Mouse (Mus musculus) heart, postnatal 0 days (tissue): Measurements from ENCODE around the gene Hmgn5. TPM values are rescaled to one million over a fixed set of nuclear protein-coding genes. Genes with fewer than 3 reads are reported as not detected.

Source experiments
- ATAC-seq: fragments of 200-750 bp; cut with Nextera tagmentation; 2 replicates; pipeline ENCODE4 v1.8.0; 2017; ENCODE audit warnings: low read depth, moderate number of reproducible peaks, moderate library complexity; ENCODE audit not compliant: insufficient read depth
- DNase-seq: peaks from one replicate; pipeline ENCODE4 v3.0.0-alpha.2; 2016; ENCODE audit warnings: low spot score
- H3K27ac ChIP-seq: fragments of 300-500 bp; sonication (generic); 2 replicates; pipeline ENCODE4 v1.5.1; 2014; ENCODE audit warnings: low read depth, mild to moderate bottlenecking
- H3K27me3 ChIP-seq: fragments of 300-500 bp; sonication (generic); 2 replicates; pipeline ENCODE4 v1.6.1; 2014; ENCODE audit warnings: low read length, mixed read lengths; ENCODE audit not compliant: control insufficient read depth, insufficient read depth
- H3K36me3 ChIP-seq: fragments of 300-500 bp; sonication (generic); replicated peaks from 2 replicates; pipeline ENCODE4 v1.6.1; 2014; ENCODE audit warnings: low read length, mixed read lengths; ENCODE audit not compliant: control insufficient read depth, insufficient read depth
- H3K4me1 ChIP-seq: fragments of 300-500 bp; sonication (generic); 2 replicates; pipeline ENCODE4 v1.6.1; 2014; ENCODE audit warnings: antibody characterized with exemption; ENCODE audit not compliant: control insufficient read depth, insufficient read depth
- H3K4me2 ChIP-seq: fragments of 300-500 bp; sonication (generic); 2 replicates; pipeline ENCODE4 v1.6.1; 2014; ENCODE audit warnings: low read depth, mild to moderate bottlenecking, low read length, moderate library complexity
- H3K4me3 ChIP-seq: fragments of 300-500 bp; sonication (generic); 2 replicates; pipeline ENCODE4 v1.5.1; 2014; ENCODE audit warnings: low read depth, low read length
- H3K9ac ChIP-seq: fragments of 300-500 bp; sonication (generic); replicated peaks from 2 replicates; pipeline ENCODE4 v1.6.1; 2014; ENCODE audit warnings: low read depth, low read length, mixed read lengths
- H3K9me3 ChIP-seq: fragments of 300-500 bp; sonication (generic); replicated peaks from 2 replicates; pipeline ENCODE4 v1.6.1; 2016; ENCODE audit warnings: low read length; ENCODE audit not compliant: control insufficient read depth
- CTCF ChIP-seq: IDR thresholded peaks from 2 replicates; pipeline ENCODE4 v1.5.1; 2016; ENCODE audit warnings: antibody characterized with exemption, control low read depth, low read depth
- EP300 ChIP-seq: IDR thresholded peaks from 2 replicates; pipeline ENCODE4 v1.6.1; 2016; ENCODE audit warnings: antibody characterized with exemption, low read depth
- WGBS: fragments of 180-500 bp; shearing (Covaris S2); extraction: QIAGEN DNeasy Blood & Tissue Kit; methylation state at CpG from one replicate; pipeline ENCODE4 v1.1.7; 2014; 5-methylcytosine and 5-hydroxymethylcytosine counted together
- polyA plus RNA-seq: library from polyadenylated mRNA; unstranded; fragments of >200 nt; fragmentation: Nextera tagmentation; extraction: Ambion mirVana; gene quantifications from 2 replicates; pipeline ENCODE4 v1.2.1, GENCODE M21; 2015
- total RNA-seq: library from RNA; depleted of rRNA; stranded (reverse); fragments of >200 nt; gene quantifications from 2 replicates; pipeline ENCODE4 v1.2.3, GENCODE M21; 2014; ENCODE audit warnings: low replicate concordance; rRNA removed

Gene Hmgn5
- 0.19 TPM in 1 of 2 replicates, not detected in the other for total RNA-seq
- polyA plus RNA-seq = 15.1 and 15.4 TPM in 2 replicates

DNA sequence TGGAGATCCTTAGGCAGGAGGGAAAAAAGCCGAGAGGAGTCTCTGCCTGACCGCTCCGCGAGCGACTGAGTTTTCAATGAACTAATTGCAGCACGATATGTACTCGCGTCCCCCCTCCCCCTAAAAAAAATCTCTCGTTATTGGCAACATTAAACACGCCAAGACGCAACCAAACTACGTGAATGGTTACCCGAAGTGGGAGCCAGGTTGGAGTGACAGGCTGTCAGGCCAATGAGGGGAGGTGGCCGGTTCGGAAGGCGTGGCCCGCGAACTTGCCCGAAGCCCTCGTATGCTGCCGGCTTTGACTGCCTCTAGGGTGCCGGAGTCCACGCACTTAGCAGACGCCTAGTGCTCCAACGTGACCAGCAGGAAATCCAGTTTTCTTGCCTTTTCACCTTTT lies at the start of gene Hmgn5:
Gene Hmgn5 (minus strand): TSS at position 122 of the 400 bp plus-strand sequence.
- Histone ChIP-seq H3K4me2 (peak within 1 kb of the TSS; percentile 67), H3K36me3 (no peaks in the 10 kb centered on the region), H3K9me3 (no peaks in the 10 kb centered on the region), H3K4me1 (no peaks in the 10 kb centered on the region), H3K27ac (peak within 1 kb of the TSS; percentile 84), H3K4me3 (peak within 1 kb of the TSS; percentile 64), H3K9ac (peak within 1 kb of the TSS; percentile 52), H3K27me3 (no peaks in the 10 kb centered on the region)
- 16% methylated on average over 25 of the region's 25 CpGs for WGBS
- no peak for TF ChIP-seq CTCF
- no peak for TF ChIP-seq EP300
- ATAC-seq = peak; percentile 98
- peak; percentile 83 for DNase-seq

DNA sequence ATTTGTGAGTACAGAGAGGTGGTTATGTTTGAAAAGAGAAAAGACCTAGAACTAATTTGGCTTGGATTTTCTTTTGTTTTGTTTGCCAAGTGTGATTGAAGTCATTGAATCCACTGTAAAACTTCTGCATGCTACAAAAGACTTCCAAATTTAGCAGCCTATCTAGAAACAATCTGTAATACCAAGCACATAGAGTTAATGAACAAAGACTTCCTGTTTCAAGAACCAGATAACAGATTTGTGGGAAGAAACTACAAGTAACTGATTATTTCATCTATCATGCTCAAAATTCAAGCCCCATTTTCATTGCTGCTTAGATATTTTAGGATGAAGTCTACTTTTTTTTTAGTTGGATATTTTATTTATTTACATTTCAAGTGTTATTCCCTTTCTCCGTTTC lies 34.6 kb upstream of the Hmgn5 start:
- Histone ChIP-seq H3K27ac (no peak overlapping the region), H3K4me1 (no peaks in the 10 kb centered on the region), H3K4me2 (no peak overlapping the region), H3K4me3 (no peak overlapping the region), H3K27me3 (no peaks in the 10 kb centered on the region), H3K9me3 (no peaks in the 10 kb centered on the region), H3K36me3 (no peaks in the 10 kb centered on the region), H3K9ac (no peak overlapping the region)
- DNase-seq (no peak), ATAC-seq (no peak)
- TF ChIP-seq CTCF (no peak), EP300 (no peak)
- 35% methylated on average over 1 of the region's 1 CpGs for WGBS

DNA sequence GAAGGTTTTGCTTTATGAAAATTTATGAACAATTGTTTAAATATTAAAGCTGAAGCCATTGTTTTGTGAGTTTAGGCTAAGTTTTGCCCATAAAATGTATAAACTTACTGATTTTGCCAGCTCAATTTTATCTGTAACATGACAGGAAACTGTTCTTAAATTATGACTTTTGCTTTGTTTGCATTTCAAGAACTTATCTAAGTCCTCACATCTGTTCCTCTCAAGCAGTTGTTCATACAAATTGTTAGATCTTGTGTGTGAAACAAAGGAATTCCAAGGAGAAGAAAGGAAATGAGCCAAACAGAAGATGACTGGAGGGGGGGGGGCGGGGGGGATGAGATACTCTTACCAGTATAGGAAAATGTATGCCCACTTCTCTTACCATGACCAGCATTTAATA lies 13.0 kb upstream of the Hmgn5 start:
- no peaks in the 10 kb centered on the region for H3K9me3 ChIP-seq
- H3K4me2 ChIP-seq = no peak overlapping the region
- no peak overlapping the region for H3K9ac ChIP-seq
- DNase-seq (no peak), ATAC-seq (no peak)
- H3K27ac ChIP-seq = no peak overlapping the region
- H3K27me3 ChIP-seq = no peaks in the 10 kb centered on the region
- TF ChIP-seq CTCF (no peak), EP300 (no peak)
- no peak overlapping the region for H3K4me3 ChIP-seq
- H3K4me1 ChIP-seq = no peaks in the 10 kb centered on the region
- no peaks in the 10 kb centered on the region for H3K36me3 ChIP-seq
- WGBS = 55% methylated on average over 1 of the region's 1 CpGs

DNA sequence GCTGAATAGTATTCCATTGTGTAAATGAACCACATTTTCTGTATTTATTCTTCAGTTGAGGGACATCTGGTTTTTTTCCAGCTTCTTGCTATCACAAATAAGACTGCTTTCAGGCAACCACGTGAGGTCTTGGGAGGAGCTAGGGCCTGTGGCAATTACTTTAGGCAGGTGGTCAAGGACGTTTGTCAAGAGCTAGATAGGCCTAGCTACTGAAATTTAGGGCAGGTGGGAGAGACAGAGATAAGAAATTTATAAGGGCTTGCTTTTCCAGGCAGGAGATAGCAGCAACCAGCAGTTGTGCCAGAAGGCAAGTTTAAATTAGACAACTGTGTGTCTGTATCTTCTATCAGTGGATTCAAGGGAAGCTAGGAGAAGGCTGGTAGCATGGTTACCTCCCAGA lies 7.7 kb upstream of the Hmgn5 start:
- no peak for TF ChIP-seq CTCF
- no peak for TF ChIP-seq EP300
- WGBS = 40% methylated on average over 2 of the region's 2 CpGs
- Histone ChIP-seq H3K4me1 (no peaks in the 10 kb centered on the region), H3K9ac (no peak overlapping the region), H3K27ac (no peak overlapping the region), H3K4me2 (no peak overlapping the region), H3K36me3 (no peaks in the 10 kb centered on the region), H3K4me3 (no peak overlapping the region), H3K27me3 (no peaks in the 10 kb centered on the region), H3K9me3 (no peaks in the 10 kb centered on the region)
- DNase-seq = no peak
- ATAC-seq = no peak

GRCm38 (mm10) chrX:109014166-109014565 lies 962 bp upstream of the Hmgn5 start:
- no peak for TF ChIP-seq CTCF
- DNase-seq = no peak
- ATAC-seq = no peak
- Histone ChIP-seq H3K4me1 (no peaks in the 10 kb centered on the region), H3K9ac (no peak overlapping the region), H3K27ac (peak overlapping the region; percentile 76; the same call in 1 of the 2 replicates), H3K4me2 (peak overlapping the region; percentile 67), H3K36me3 (no peaks in the 10 kb centered on the region), H3K9me3 (no peaks in the 10 kb centered on the region), H3K27me3 (no peaks in the 10 kb centered on the region), H3K4me3 (peak overlapping the region; percentile 64)
- WGBS = 31% methylated on average over 4 of the region's 4 CpGs

DNA sequence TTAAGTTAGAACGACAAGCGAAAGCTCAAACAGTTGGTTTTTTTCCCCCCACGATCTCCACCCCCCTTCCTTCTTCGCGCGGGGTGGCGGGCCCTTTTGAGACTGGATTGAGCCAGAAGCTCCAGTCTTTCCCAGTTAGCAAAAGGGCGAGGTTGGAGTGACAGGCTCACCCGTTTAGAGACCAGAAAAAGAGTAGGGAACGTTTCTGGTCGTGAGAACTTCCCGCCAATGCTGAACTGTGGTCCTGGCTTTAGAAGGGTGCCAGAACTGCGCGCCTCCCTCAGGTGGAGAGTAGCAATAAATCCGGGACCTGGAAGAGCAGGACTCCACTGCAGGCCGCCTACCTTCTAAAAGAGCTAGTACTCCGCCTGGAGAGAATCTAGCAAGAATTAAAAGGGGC lies 482 bp upstream of the Hmgn5 start:
- H3K27me3 ChIP-seq = no peaks in the 10 kb centered on the region
- peak; percentile 62 for ATAC-seq

More for the DNA sequence above, 482 bp upstream of the Hmgn5 start:
- Histone ChIP-seq H3K4me3 (peak overlapping the region; percentile 64), H3K4me2 (peak overlapping the region; percentile 67), H3K9ac (peak overlapping the region; percentile 52; the same call in 1 of the 2 replicates), H3K36me3 (no peaks in the 10 kb centered on the region), H3K4me1 (no peaks in the 10 kb centered on the region), H3K9me3 (no peaks in the 10 kb centered on the region), H3K27ac (peak overlapping the region; percentile 76)
- TF ChIP-seq EP300 (no peak), CTCF (peak; percentile 23)
- WGBS = 12% methylated on average over 17 of the region's 17 CpGs
- peak; percentile 17 for DNase-seq
